Mouse (Mus musculus) granulocyte monocyte progenitor cell, adult 5-6 weeks (primary cell): Measurements from ENCODE around the gene Clec2e. TPM values are rescaled to one million over a fixed set of nuclear protein-coding genes. Genes with fewer than 3 reads are reported as not detected.

Experiments
- ATAC-seq: replicated peaks from 2 replicates; pipeline ENCODE4 v1.8.0; 2016; ENCODE audit warnings: mild to moderate bottlenecking, moderate TSS enrichment, inconsistent platforms; ENCODE audit not compliant: poor library complexity, severe bottlenecking
- total RNA-seq, 2 experiments: library from RNA; stranded (forward) in 1 of 2; stranded (reverse) in 1 of 2; fragments of 200-712, 200-1000 nt in 1 of 2; fragments of >200 nt in 1 of 2; fragmentation: Nextera tagmentation in 1 of 2; gene quantifications; 2 replicates each; pipeline ENCODE4 v1.2.3; 2014 to 2017

Gene Clec2e
- total RNA-seq, 2 experiments from 2014 or later, result not detected

- ATAC-seq, result peak; percentile 93
Measured at GRCm38 (mm10) chr6:129065857-129066256, 34.9 kb downstream of the Clec2e start.

GRCm38 (mm10) chr6:129065407-129065806 is 35.3 kb downstream of the Clec2e start:
- ATAC-seq, result peak; percentile 58

GRCm38 (mm10) chr6:129058013-129058412 is 42.7 kb downstream of the Clec2e start:
- peak; percentile 95 for ATAC-seq

GRCm38 (mm10) chr6:129056237-129056636 is 44.5 kb downstream of the Clec2e start:
- no peak for ATAC-seq

DNA sequence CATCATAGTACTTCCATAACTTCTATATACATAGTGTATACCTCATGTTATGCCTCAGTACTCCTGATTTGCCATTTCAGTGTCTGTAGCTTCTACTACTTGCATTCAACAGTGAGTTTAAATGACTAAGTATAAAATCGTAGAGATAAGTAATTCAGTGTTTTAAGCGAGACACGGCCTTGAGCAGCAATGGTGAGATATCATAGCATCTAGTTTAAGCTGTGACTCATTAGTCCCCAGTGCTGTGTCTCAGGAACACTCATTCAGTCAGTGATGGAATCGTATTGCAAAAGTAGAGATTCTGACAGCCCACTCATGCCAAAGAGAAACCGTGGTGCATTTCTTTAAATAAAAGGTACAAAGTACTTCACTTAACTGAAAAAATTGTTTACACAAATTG is 49.0 kb downstream of the Clec2e start:
- no peak for ATAC-seq

- no peak for ATAC-seq
Measured at GRCm38 (mm10) chr6:129051086-129051485, 49.6 kb downstream of the Clec2e start.

- ATAC-seq, result peak; percentile 77
Measured at GRCm38 (mm10) chr6:129049596-129050251, 51.0 kb downstream of the Clec2e start.

- ATAC-seq, result peak; percentile 78
Measured at GRCm38 (mm10) chr6:129048857-129049473, 51.7 kb downstream of the Clec2e start.

DNA sequence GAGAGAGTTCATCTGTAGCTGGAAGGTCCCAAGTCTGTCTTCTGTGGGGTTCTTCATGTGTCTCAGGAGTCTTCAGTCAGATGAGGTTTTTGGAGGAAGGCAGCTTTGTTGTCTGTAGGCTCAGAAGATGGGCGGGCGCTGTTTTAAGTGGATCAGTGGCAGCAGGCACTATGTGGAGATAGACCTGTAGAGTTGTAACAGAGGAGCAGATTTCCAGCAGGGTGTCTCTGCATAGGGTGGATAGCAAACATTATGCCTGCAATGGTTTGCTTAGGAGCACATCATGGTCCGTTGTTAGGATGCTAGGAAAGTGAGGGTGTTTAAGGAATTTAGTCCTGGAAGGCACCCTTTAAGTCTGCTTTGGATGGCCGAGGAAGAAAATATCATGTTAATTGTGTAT is 52.3 kb downstream of the Clec2e start:
- no peak for ATAC-seq

DNA sequence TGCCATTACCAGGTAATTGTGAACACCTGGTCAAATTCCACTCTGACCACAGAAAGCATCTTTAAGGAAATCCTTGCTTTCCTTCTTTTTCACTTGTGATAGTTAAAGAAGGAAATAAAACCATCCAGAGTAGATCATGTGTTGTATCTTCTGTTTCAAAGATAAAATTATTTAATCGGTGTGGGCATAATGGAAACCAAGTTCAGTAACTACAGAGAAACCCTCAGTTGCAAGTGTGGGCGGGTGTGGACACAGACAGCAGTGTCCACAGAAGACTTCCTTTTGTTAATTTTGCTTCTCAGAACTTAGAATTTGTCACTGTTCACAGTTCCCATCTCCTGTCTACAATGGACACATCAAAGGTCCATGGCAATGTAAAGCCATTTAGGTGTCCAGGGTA is 55.1 kb downstream of the Clec2e start, which contains the start of gene Klrb1f:
Gene Klrb1f (plus strand): TSS at position 301 of the 400 bp plus-strand sequence.
- no peak for ATAC-seq

GRCm38 (mm10) chr6:129042470-129042869 is 58.2 kb downstream of the Clec2e start:
- ATAC-seq, result no peak

Other genes with a start within 250 kb of the Clec2e start
- 4.2 and 4.6 TPM in 2 replicates for gene Clec2i, start 213.3 kb downstream of the Clec2e start, total RNA-seq (2014; fragmentation: Nextera tagmentation)
- gene Clec2i, start 213.3 kb downstream of the Clec2e start, total RNA-seq (2017), result 9.5 and 14.1 TPM in 2 replicates
- 231 and 260 TPM in 2 replicates for gene BC035044, start 209.8 kb downstream of the Clec2e start, total RNA-seq (2014; fragmentation: Nextera tagmentation)
- gene BC035044, start 209.8 kb downstream of the Clec2e start, total RNA-seq (2017), result 296 and 376 TPM in 2 replicates
- gene Clec2g, start 166.5 kb downstream of the Clec2e start, total RNA-seq (2014; fragmentation: Nextera tagmentation), result not detected in 2 replicates
- not detected in 2 replicates for gene Clec2g, start 166.5 kb downstream of the Clec2e start, total RNA-seq (2017)
- gene Klrb1f, start 55.0 kb downstream of the Clec2e start, total RNA-seq (2014; fragmentation: Nextera tagmentation), result 35.0 and 39.6 TPM in 2 replicates
- 27.7 and 43.2 TPM in 2 replicates for gene Klrb1f, start 55.0 kb downstream of the Clec2e start, total RNA-seq (2017)
- gene Clec2d, start 79.7 kb upstream of the Clec2e start, total RNA-seq (2014; fragmentation: Nextera tagmentation), result 29.6 and 31.1 TPM in 2 replicates
- 83.5 and 99.8 TPM in 2 replicates for gene Clec2d, start 79.7 kb upstream of the Clec2e start, total RNA-seq (2017)
- 60.9 and 69.3 TPM in 2 replicates for gene Cd69, start 174.5 kb upstream of the Clec2e start, total RNA-seq (2014; fragmentation: Nextera tagmentation)
- 163 and 224 TPM in 2 replicates for gene Cd69, start 174.5 kb upstream of the Clec2e start, total RNA-seq (2017)
- not detected in 2 replicates for gene 4922502D21Rik, start 230.9 kb upstream of the Clec2e start, total RNA-seq (2014; fragmentation: Nextera tagmentation)
- gene 4922502D21Rik, start 230.9 kb upstream of the Clec2e start, total RNA-seq (2017), result 1.2 TPM in 1 of 2 replicates, not detected in the other
- gene Clec12a, start 241.8 kb upstream of the Clec2e start, total RNA-seq (2014; fragmentation: Nextera tagmentation), result 318 and 331 TPM in 2 replicates
- gene Clec12a, start 241.8 kb upstream of the Clec2e start, total RNA-seq (2017), result 549 and 684 TPM in 2 replicates